Mouse (Mus musculus): ENCODE data around the gene Plin3. TPM values are rescaled to one million over a fixed set of nuclear protein-coding genes. Genes with fewer than 3 reads are reported as not detected.

Plin3 gene
- polyA plus RNA-seq, 1 experiment: 10.1 TPM

- H3K27ac ChIP-seq (ENCODE audit: insufficient read depth, low read length): peak overlapping the region; percentile 61
- peaks cover 2% of the 10 kb centered on the region for H3K4me1 ChIP-seq (ENCODE audit: control insufficient read depth, insufficient read depth, low read length)
- no peak overlapping the region for H3K4me3 ChIP-seq (ENCODE audit: insufficient read depth, low read length)
- TF ChIP-seq CTCF (IDR thresholded peaks at IDR 0.05; ENCODE audit: extremely low read depth, insufficient read depth, low read length): no peak
- no peak for TF ChIP-seq POLR2A (IDR thresholded peaks at IDR 0.05; ENCODE audit: extremely low read depth, insufficient read depth, low read length)
Observed at GRCm38 (mm10) chr17:56233818-56234469, 58.7 kb downstream of the Plin3 start.

- TF ChIP-seq POLR2A (IDR thresholded peaks at IDR 0.05; ENCODE audit: extremely low read depth, insufficient read depth, low read length) (no peak), CTCF (IDR thresholded peaks at IDR 0.05; ENCODE audit: extremely low read depth, insufficient read depth, low read length) (no peak)
- H3K4me1 ChIP-seq (ENCODE audit: control insufficient read depth, insufficient read depth, low read length): peaks cover 2% of the 10 kb centered on the region
- no peak overlapping the region for H3K4me3 ChIP-seq (ENCODE audit: insufficient read depth, low read length)
- 0 out of 2 replicates have a peak overlapping the region, but pooled peaks have one; percentile 9 for H3K27ac ChIP-seq (ENCODE audit: insufficient read depth, low read length)
Observed at GRCm38 (mm10) chr17:56233389-56233788, 59.3 kb downstream of the Plin3 start.

GRCm38 (mm10) chr17:56229943-56230342, 62.7 kb downstream of the Plin3 start:
- Histone ChIP-seq H3K4me1 (ENCODE audit: control insufficient read depth, insufficient read depth, low read length) (peaks cover 2% of the 10 kb centered on the region), H3K4me3 (ENCODE audit: insufficient read depth, low read length) (no peak overlapping the region), H3K27ac (ENCODE audit: insufficient read depth, low read length) (no peak overlapping the region)
- no peak for TF ChIP-seq CTCF (IDR thresholded peaks at IDR 0.05; ENCODE audit: extremely low read depth, insufficient read depth, low read length)
- no peak for TF ChIP-seq POLR2A (IDR thresholded peaks at IDR 0.05; ENCODE audit: extremely low read depth, insufficient read depth, low read length)

Other genes with a start within 250 kb of the Plin3 start
- 109 and 120 TPM in 2 replicates for gene Ubxn6, start 217.8 kb downstream of the Plin3 start, polyA plus RNA-seq (2012; rRNA removed)
- 126 and 148 TPM in 2 replicates for gene Hdgfl2, start 213.2 kb downstream of the Plin3 start, polyA plus RNA-seq (2012; rRNA removed)
- gene Plin4, start 183.1 kb downstream of the Plin3 start, polyA plus RNA-seq (2012; rRNA removed): 0.73 and 1.2 TPM in 2 replicates
- gene Plin5, start 175.3 kb downstream of the Plin3 start, polyA plus RNA-seq (2012; rRNA removed): 0.55 and 0.67 TPM in 2 replicates
- 2.6 and 3.1 TPM in 2 replicates for gene Lrg1, start 170.9 kb downstream of the Plin3 start, polyA plus RNA-seq (2012; rRNA removed)
- gene Sema6b, start 152.5 kb downstream of the Plin3 start, polyA plus RNA-seq (2012; rRNA removed): 87.3 and 88.9 TPM in 2 replicates
- gene Tnfaip8l1, start 130.4 kb downstream of the Plin3 start, polyA plus RNA-seq (2012; rRNA removed): 7.5 and 8.5 TPM in 2 replicates
- 43.3 and 45.8 TPM in 2 replicates for gene Mydgf, start 109.0 kb downstream of the Plin3 start, polyA plus RNA-seq (2012; rRNA removed)
- gene Dpp9, start 74.0 kb downstream of the Plin3 start, polyA plus RNA-seq (2012; rRNA removed): 51.2 and 52.0 TPM in 2 replicates
- gene Fem1a, start 36.1 kb downstream of the Plin3 start, polyA plus RNA-seq (2012; rRNA removed): 23.3 and 24.1 TPM in 2 replicates
- gene Ticam1, start 16.1 kb downstream of the Plin3 start, polyA plus RNA-seq (2012; rRNA removed): 4.2 and 4.8 TPM in 2 replicates
- not detected in 2 replicates for gene Arrdc5, start 7.4 kb upstream of the Plin3 start, polyA plus RNA-seq (2012; rRNA removed)
- gene Uhrf1, start 10.4 kb upstream of the Plin3 start, polyA plus RNA-seq (2012; rRNA removed): 1.1 and 1.8 TPM in 2 replicates
- gene Kdm4b, start 33.2 kb upstream of the Plin3 start, polyA plus RNA-seq (2012; rRNA removed): 43.5 and 45.0 TPM in 2 replicates
- 688 and 773 TPM in 2 replicates for gene Ptprs, start 183.6 kb upstream of the Plin3 start, polyA plus RNA-seq (2012; rRNA removed)
- not detected in 2 replicates for gene Znrf4, start 219.6 kb upstream of the Plin3 start, polyA plus RNA-seq (2012; rRNA removed)